Mouse (Mus musculus) monocyte, adult 5-6 weeks (primary cell): ENCODE data around the gene Wdr93. TPM values are rescaled to one million over a fixed set of nuclear protein-coding genes. Genes with fewer than 3 reads are reported as not detected.

Source experiments
- ATAC-seq: fragments of 153-309, 156-312 bp; replicated peaks from 2 replicates; pipeline ENCODE4 v1.8.0; 2017; ENCODE audit warnings: mild to moderate bottlenecking; ENCODE audit not compliant: low TSS enrichment, insufficient number of reproducible peaks, severe bottlenecking, poor library complexity, low FRiP score
- total RNA-seq: library from RNA; stranded (forward); fragments of 200-1000, 200-491, 200-594 nt; gene quantifications from 3 replicates; pipeline ENCODE4 v1.2.3, GENCODE M21; 2017

The Wdr93 gene
- total RNA-seq, 1 experiment from 2014 or later = not detected

GRCm38 (mm10) chr7:79832980-79833379 lies 90.0 kb downstream of the Wdr93 start:
- ATAC-seq = no peak

- ATAC-seq = no peak
Observed at GRCm38 (mm10) chr7:79835196-79835595, 92.2 kb downstream of the Wdr93 start.

Other genes starting within 250 kb of the Wdr93 start
- gene Rhcg, start 125.5 kb upstream of the Wdr93 start, total RNA-seq = not detected in 3 replicates
- 0.29 to 1.5 TPM (median 0.75 TPM) in 3 replicates for gene Ticrr, start 83.0 kb upstream of the Wdr93 start, total RNA-seq
- 0.19 TPM in 1 of 3 replicates, not detected in the others for gene Kif7, start 27.4 kb upstream of the Wdr93 start, total RNA-seq
- not detected in 3 replicates for gene Plin1, start 10.3 kb upstream of the Wdr93 start, total RNA-seq
- gene Pex11a, start within 50 bp of the Wdr93 start, total RNA-seq = 1.1 to 2.5 TPM in 2 of 3 replicates, not detected in the other
- gene Mesp1, start 50.6 kb downstream of the Wdr93 start, total RNA-seq = not detected in 3 replicates
- gene Mesp2, start 67.6 kb downstream of the Wdr93 start, total RNA-seq = not detected in 3 replicates
- gene Anpep, start 117.9 kb downstream of the Wdr93 start, total RNA-seq = 0.68 to 0.75 TPM in 2 of 3 replicates, not detected in the other
- gene Ap3s2, start 177.5 kb downstream of the Wdr93 start, total RNA-seq = 5.0 to 7.7 TPM (median 6.6 TPM) in 3 replicates
- 0.58 to 3.0 TPM (median 0.75 TPM) in 3 replicates for gene Arpin, start 192.2 kb downstream of the Wdr93 start, total RNA-seq